Mouse (Mus musculus): ENCODE results near the gene Hepacam. TPM values are rescaled to one million over a fixed set of nuclear protein-coding genes. Genes with fewer than 3 reads are reported as not detected.

The Hepacam gene
- total and polyA plus RNA-seq, 3 experiments = 0.01 to 0.04 TPM; not detected in 1

DNA sequence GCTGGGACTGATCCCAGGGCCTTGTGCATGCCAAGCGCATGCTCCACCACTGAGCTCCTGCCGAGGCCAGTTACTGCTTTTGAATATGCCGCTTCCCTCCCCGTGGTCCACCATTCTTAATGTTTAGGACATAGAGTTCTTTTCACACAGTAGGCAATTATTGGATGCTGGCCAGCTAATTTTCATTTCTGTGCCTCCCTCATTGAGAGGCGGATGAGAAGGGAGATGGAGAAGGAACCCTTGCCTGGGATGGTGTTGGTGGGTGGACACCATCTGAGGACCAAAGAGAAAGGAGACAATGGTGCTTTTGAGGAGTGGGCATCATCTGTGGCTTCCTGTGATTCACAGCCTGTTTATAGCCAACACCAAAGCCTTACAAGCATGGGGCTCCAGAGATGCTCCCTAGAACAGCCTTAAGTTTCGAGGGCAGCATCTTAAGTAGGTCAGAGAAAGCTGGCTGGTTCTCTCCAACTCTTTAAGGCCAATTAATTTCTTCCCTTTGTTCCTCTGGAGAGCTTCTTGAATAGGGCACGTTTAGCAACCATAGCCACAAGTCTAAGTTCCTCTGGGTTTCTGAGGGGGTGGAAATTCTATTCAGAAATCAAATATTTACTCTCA lies 8.3 kb upstream of the Hepacam start:
- no peak overlapping the region for H3K27ac ChIP-seq (ENCODE audit: control insufficient read depth, low read depth, low read length)
- H3K9ac ChIP-seq (ENCODE audit: control insufficient read depth, low read depth, low read length, poor library complexity, severe bottlenecking) = no peak overlapping the region
- no peak overlapping the region for H3K4me3 ChIP-seq (ENCODE audit: control insufficient read depth in 1 of 2, insufficient read depth in 1 of 2, low read depth in 2 of 2, low read length in 2 of 2)
- TF ChIP-seq ELF1 (IDR thresholded peaks at IDR 0.05; ENCODE audit: low read depth, low read length) (no peak), JUND (IDR thresholded peaks at IDR 0.05; ENCODE audit: low read depth, low read length) (no peak)
- no peaks in the 10 kb centered on the region for H3K79me2 ChIP-seq (ENCODE audit: control insufficient read depth, insufficient read depth, low read length, poor library complexity)
- H3K27me3 ChIP-seq (ENCODE audit: control insufficient read depth in 1 of 2, insufficient read depth in 2 of 2, low read length in 2 of 2) = no peaks in the 10 kb centered on the region; a peak in 1 of 4 replicates
- no peak for DNase-seq (ENCODE audit: low read depth, low spot score)
- no peaks in the 10 kb centered on the region for H3K36me3 ChIP-seq (ENCODE audit: control insufficient read depth in 1 of 2, insufficient read depth in 2 of 2, low read length in 2 of 2)
- no peaks in the 10 kb centered on the region for H3K4me1 ChIP-seq (ENCODE audit: control insufficient read depth in 1 of 2, insufficient read depth in 2 of 2, low read length in 2 of 2)
- no peaks in the 10 kb centered on the region for H3K9me3 ChIP-seq (replicated peaks; ENCODE audit: insufficient read depth, low read length)

DNA sequence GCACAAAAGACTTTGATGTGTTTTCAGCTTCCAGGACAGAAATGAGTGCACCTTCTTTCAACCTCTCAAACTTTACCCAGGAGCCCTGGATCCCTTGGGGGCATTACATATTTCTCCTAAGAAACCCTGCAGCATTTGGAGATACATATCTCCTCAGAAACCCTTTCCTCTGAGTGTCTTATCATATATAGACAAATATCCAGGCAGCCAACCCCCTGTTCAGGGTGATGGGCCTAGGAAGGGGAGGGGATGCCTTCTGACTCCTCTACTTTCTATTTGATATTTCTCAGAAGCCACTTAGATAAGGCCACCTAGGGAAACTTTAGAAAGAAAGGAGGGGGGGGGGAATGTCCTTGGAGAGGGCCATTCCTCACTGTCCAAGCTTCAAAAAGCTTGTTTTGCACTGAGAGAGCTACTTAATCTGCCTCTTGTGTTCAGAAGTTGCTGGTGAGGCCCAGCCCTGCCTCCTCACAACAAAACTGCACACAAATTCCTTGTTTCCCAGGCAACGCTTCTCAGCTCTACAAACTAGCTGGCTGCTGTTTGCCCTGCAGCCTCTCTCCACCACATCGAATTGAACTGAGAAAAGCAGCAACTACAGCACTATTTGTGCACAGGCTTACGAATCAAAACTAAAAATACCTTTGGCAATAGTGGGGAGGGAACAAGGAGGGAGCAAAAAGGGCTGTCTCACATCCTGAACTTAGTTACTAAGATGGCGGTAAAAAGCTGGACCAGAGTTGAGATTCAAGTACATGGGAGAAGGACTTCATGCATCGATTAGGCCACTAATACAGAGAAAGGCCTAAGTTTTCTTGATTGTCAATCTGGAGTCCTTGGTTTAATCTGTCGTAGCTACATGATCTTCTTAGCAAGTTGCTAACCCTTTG lies 7.6 kb upstream of the Hepacam start:
- Histone ChIP-seq H3K27me3 (ENCODE audit: control insufficient read depth in 1 of 2, insufficient read depth in 2 of 2, low read length in 2 of 2) (no peaks in the 10 kb centered on the region; a peak in 1 of 4 replicates), H3K4me3 (ENCODE audit: control insufficient read depth in 1 of 2, insufficient read depth in 1 of 2, low read depth in 2 of 2, low read length in 2 of 2) (no peak overlapping the region), H3K4me1 (ENCODE audit: control insufficient read depth in 1 of 2, insufficient read depth in 2 of 2, low read length in 2 of 2) (no peaks in the 10 kb centered on the region), H3K9me3 (replicated peaks; ENCODE audit: insufficient read depth, low read length) (no peaks in the 10 kb centered on the region), H3K9ac (ENCODE audit: control insufficient read depth, low read depth, low read length, poor library complexity, severe bottlenecking) (no peak overlapping the region), H3K27ac (ENCODE audit: control insufficient read depth, low read depth, low read length) (no peak overlapping the region), H3K36me3 (ENCODE audit: control insufficient read depth in 1 of 2, insufficient read depth in 2 of 2, low read length in 2 of 2) (no peaks in the 10 kb centered on the region), H3K79me2 (ENCODE audit: control insufficient read depth, insufficient read depth, low read length, poor library complexity) (no peaks in the 10 kb centered on the region; the same call in 1 of the 2 replicates)
- TF ChIP-seq SIN3A (IDR thresholded peaks at IDR 0.05; ENCODE audit: low read length) (no peak), ZMIZ1 (IDR thresholded peaks at IDR 0.05; ENCODE audit: low read depth, low read length) (no peak), NELFE (IDR thresholded peaks at IDR 0.05; ENCODE audit: low read depth, low read length) (no peak), MXI1 (IDR thresholded peaks at IDR 0.05; ENCODE audit: low read depth, low read length) (no peak), MYC (IDR thresholded peaks at IDR 0.05; ENCODE audit: low read depth, low read length) (no peak), POLR2A (IDR thresholded peaks at IDR 0.05; ENCODE audit: control insufficient read depth in 1 of 2, insufficient read depth in 1 of 2, low read depth in 1 of 2, low read length in 2 of 2, poor library complexity in 1 of 2) (no peak), CHD2 (IDR thresholded peaks at IDR 0.05; ENCODE audit: low read length) (no peak), BHLHE40 (IDR thresholded peaks at IDR 0.05; ENCODE audit: borderline replicate concordance, low read depth, low read length) (no peak), USF1 (IDR thresholded peaks at IDR 0.05; ENCODE audit: low read depth, low read length) (no peak), ZKSCAN1 (IDR thresholded peaks at IDR 0.05; ENCODE audit: low read depth, low read length) (no peak), POLR2AphosphoS2 (IDR thresholded peaks at IDR 0.05; ENCODE audit: low read length) (no peak), JUND (IDR thresholded peaks at IDR 0.05; ENCODE audit: low read depth, low read length) (no peak)
- no peak for DNase-seq (ENCODE audit: low read depth, low spot score)
